Mouse (Mus musculus): ENCODE data around the gene Ccdc121.

DNA sequence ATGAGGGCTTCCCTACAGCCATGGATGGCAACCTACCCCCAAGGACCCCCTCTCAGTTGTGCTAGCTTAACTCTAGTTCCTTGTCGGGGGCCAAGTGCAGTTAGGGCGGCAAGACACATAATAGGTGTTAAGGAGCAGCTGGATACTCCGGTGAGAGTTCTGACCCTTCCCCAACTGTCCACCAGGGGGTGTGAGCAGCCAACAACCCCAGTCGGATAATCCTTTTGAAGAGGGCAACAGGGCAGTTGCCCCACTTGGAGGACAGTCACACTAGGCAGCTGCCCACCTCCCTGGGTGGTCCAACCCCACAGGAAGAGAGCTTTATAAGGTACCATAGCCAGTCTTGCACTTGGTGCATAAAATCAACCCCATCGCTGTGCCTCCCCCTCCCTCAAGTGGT is 46.2 kb downstream of the Ccdc121 start:
- TF ChIP-seq CTCF (IDR thresholded peaks at IDR 0.05; ENCODE audit: borderline replicate concordance, insufficient read depth, low read length): no peak
- TF ChIP-seq POLR2A (IDR thresholded peaks at IDR 0.05; ENCODE audit: low read depth, low read length): no peak

Measured in embryonic fibroblast, embryonic 13.5 days (primary cell).